Mouse (Mus musculus) heart, adult 2 months (tissue): Measurements from ENCODE around the gene Bmp15. TPM values are rescaled to one million over a fixed set of nuclear protein-coding genes. Genes with fewer than 3 reads are reported as not detected.
A peak's percentile ranks its signal among the peaks of the same experiment; 100 is the strongest.

Source experiments
- DNase-seq, 2 experiments: peaks; one replicate each; pipeline ENCODE4 v3.0.0; 2021
- H3K27ac ChIP-seq: fragments of 200-600 bp; 2 replicates; pipeline ENCODE4 v1.8.1; 2022
- H3K27me3 ChIP-seq: fragments of 200-500 bp; 2 replicates; pipeline ENCODE4 v1.6.1; 2012; ENCODE audit warnings: mild to moderate bottlenecking, low read length, inconsistent platforms, mixed read lengths; ENCODE audit not compliant: control insufficient read depth, insufficient read depth
- H3K36me3 ChIP-seq: fragments of 200-500 bp; 2 replicates; pipeline ENCODE4 v1.6.1; 2012; ENCODE audit warnings: low read length, inconsistent platforms; ENCODE audit not compliant: control insufficient read depth, insufficient read depth
- H3K4me1 ChIP-seq: fragments of 200-500 bp; 2 replicates; pipeline ENCODE4 v1.6.1; 2011; ENCODE audit warnings: low read length; ENCODE audit not compliant: control insufficient read depth, insufficient read depth
- H3K4me3 ChIP-seq: fragments of 200-600 bp; 2 replicates; pipeline ENCODE4 v1.8.1; 2022
- H3K79me2 ChIP-seq: fragments of 200-500 bp; replicated peaks from 2 replicates; pipeline ENCODE4 v1.6.1; 2012; ENCODE audit warnings: mild to moderate bottlenecking, inconsistent platforms, low read length, moderate library complexity, mixed read lengths; ENCODE audit not compliant: control insufficient read depth, insufficient read depth
- H3K9ac ChIP-seq: fragments of 200-500 bp; 2 replicates; pipeline ENCODE4 v1.6.1; 2012; ENCODE audit warnings: low read depth, mild to moderate bottlenecking, control low read depth, inconsistent platforms, low read length, mixed read lengths
- CTCF ChIP-seq: fragments of 200-600 bp; IDR thresholded peaks from 2 replicates; pipeline ENCODE4 v1.8.1; 2022; ENCODE audit warnings: antibody characterized with exemption, mild to moderate bottlenecking, moderate library complexity
- EP300 ChIP-seq: fragments of 200-500 bp; IDR thresholded peaks from 2 replicates; pipeline ENCODE4 v1.6.1; 2011; ENCODE audit warnings: low read depth, low read length, control low read depth; ENCODE audit not compliant: insufficient read depth
- POLR2A ChIP-seq: fragments of 200-500 bp; IDR thresholded peaks from 2 replicates; pipeline ENCODE4 v1.6.1; 2011; ENCODE audit warnings: mild to moderate bottlenecking, low read depth, low read length, control low read depth; ENCODE audit not compliant: insufficient read depth
- WGBS: fragments of 180-500 bp; shearing (Covaris S2); methylation state at CpG from one replicate; pipeline ENCODE4 v1.1.7; 2018; 5-methylcytosine and 5-hydroxymethylcytosine counted together
- intact Hi-C: fragments of 180-260 bp; cut with DNase I; formaldehyde crosslinking; loops from one replicate; pipeline ENCODE4 v1.15.1; 2025
- polyA plus RNA-seq: library from polyadenylated mRNA; depleted of rRNA; stranded (reverse); fragments of >200 nt; gene quantifications from 2 replicates; pipeline ENCODE4 v1.2.3, GENCODE M21; 2012; rRNA removed
- total RNA-seq, 2 experiments: library from RNA; stranded (reverse); gene quantifications; 2 replicates each; pipeline ENCODE4 v1.2.3; 2021

Gene Bmp15
- total and polyA plus RNA-seq, 3 experiments: 0.04 TPM; not detected in 2

- DNase-seq: peak in 1 of 2 experiments; percentile 15
- Histone ChIP-seq H3K36me3 (no peaks in the 10 kb centered on the region), H3K27me3 (no peaks in the 10 kb centered on the region), H3K4me1 (no peaks in the 10 kb centered on the region), H3K27ac (peak overlapping the region; percentile 6), H3K9ac (no peak overlapping the region), H3K4me3 (no peak overlapping the region), H3K79me2 (no peaks in the 10 kb centered on the region)
- intact Hi-C loops: no loop called here
- TF ChIP-seq CTCF (no peak), EP300 (no peak), POLR2A (no peak)
- WGBS: 46% methylated on average over 1 of the region's 1 CpGs
These were observed 2.8 kb downstream of the Bmp15 start for GRCm38 (mm10) chrX:6317747-6318146.

Other genes starting within 250 kb of the Bmp15 start
- not detected for gene AU022751, start 237.3 kb downstream of the Bmp15 start, total RNA-seq
- gene AU022751, start 237.3 kb downstream of the Bmp15 start, polyA plus RNA-seq: not detected in 2 replicates
- gene Nudt10, start 147.7 kb downstream of the Bmp15 start, total RNA-seq: under 1 TPM; 0.39 to 0.52 TPM
- 0.23 and 0.73 TPM in 2 replicates for gene Nudt10, start 147.7 kb downstream of the Bmp15 start, polyA plus RNA-seq
- 10 to 100 TPM; 13.5 to 14.8 TPM for gene Shroom4, start 79.1 kb upstream of the Bmp15 start, total RNA-seq
- gene Shroom4, start 79.1 kb upstream of the Bmp15 start, polyA plus RNA-seq: 5.1 and 7.7 TPM in 2 replicates